In the genomic region with DNA sequence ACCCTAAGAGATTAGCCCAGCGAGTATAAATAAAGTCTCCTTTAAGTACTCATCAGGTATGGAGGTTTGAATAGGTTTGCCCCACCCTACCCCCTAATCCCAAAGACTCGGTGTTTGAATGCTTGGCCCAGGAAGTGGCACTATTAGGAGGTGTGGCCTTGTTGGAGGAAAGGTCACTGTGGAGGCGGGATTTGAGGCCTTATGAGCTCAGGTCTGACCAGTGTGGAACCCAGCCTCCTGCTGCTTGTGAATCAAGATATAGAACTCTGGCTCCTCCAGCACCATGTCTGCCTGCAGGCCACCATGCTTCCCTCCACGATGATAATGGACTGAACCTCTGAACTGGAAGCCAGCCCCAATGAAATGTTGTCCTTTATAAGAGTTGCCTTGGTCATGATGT, we compare ENCODE assay signal across 21 mouse cellular contexts.
"Had no signal": no experiment of that assay in that cellular context is flagged by ENCODE, and none has a peak within 500 bp of the region (broad histone marks: within the 10 kb centered on the region; RNA-seq: fewer than 3 reads in every experiment).

No protein-coding gene starts in this region.

- H3K9ac ChIP-seq: heart, embryonic 12.5 days; hindbrain, embryonic 14.5 days; intestine, embryonic 15.5 days; limb, embryonic 13.5 days; limb, embryonic 15.5 days; liver, embryonic 14.5 days had no signal

- H3K27ac ChIP-seq: heart, embryonic 10.5 days; hindbrain, embryonic 14.5 days; intestine, embryonic 15.5 days; layer of hippocampus, adult 2 months; limb, embryonic 13.5 days; limb, embryonic 15.5 days; liver, embryonic 14.5 days had no signal

- H3K4me1 ChIP-seq: heart, embryonic 10.5 days; heart, embryonic 12.5 days; limb, embryonic 13.5 days had no signal

- H3K4me2 ChIP-seq: heart, embryonic 12.5 days; hindbrain, embryonic 14.5 days; intestine, embryonic 15.5 days; limb, embryonic 13.5 days; limb, embryonic 15.5 days; liver, embryonic 11.5 days had no signal

- H3K27me3 ChIP-seq: heart, embryonic 12.5 days; intestine, embryonic 15.5 days; limb, embryonic 13.5 days; limb, embryonic 15.5 days had no signal

- H3K36me3 ChIP-seq: heart, embryonic 10.5 days; heart, embryonic 12.5 days; intestine, embryonic 15.5 days; limb, embryonic 13.5 days; limb, embryonic 15.5 days had no signal

- DNase-seq: gastrocnemius, postnatal 14 days; heart, adult 18-20 months; heart, postnatal 14 days; kidney, adult 18-20 months; kidney, adult 8-10 months; kidney, postnatal 10 days; kidney, postnatal 25 days; kidney, postnatal 4 days; layer of hippocampus, adult 9-11 months; left cerebral cortex, postnatal 4 days had no signal

- H3K9me3 ChIP-seq: heart, embryonic 10.5 days; heart, embryonic 12.5 days; intestine, embryonic 15.5 days; limb, embryonic 13.5 days; limb, embryonic 15.5 days had no signal

- H3K4me3 ChIP-seq: heart, embryonic 10.5 days; heart, embryonic 12.5 days; intestine, embryonic 15.5 days; layer of hippocampus, adult 2 months; limb, embryonic 13.5 days; limb, embryonic 15.5 days had no signal

- ATAC-seq: hindbrain, embryonic 16.5 days; intestine, embryonic 15.5 days; intestine, postnatal 0 days had no signal
